Mouse (Mus musculus) heart, adult 9 months (tissue): ENCODE data around the gene Zfyve28.

ENCODE experiments used
- DNase-seq, 2 experiments: peaks; one replicate each; pipeline ENCODE4 v3.0.0; 2022; ENCODE audit warnings: low spot score in 2 of 2

The Zfyve28 gene

DNA sequence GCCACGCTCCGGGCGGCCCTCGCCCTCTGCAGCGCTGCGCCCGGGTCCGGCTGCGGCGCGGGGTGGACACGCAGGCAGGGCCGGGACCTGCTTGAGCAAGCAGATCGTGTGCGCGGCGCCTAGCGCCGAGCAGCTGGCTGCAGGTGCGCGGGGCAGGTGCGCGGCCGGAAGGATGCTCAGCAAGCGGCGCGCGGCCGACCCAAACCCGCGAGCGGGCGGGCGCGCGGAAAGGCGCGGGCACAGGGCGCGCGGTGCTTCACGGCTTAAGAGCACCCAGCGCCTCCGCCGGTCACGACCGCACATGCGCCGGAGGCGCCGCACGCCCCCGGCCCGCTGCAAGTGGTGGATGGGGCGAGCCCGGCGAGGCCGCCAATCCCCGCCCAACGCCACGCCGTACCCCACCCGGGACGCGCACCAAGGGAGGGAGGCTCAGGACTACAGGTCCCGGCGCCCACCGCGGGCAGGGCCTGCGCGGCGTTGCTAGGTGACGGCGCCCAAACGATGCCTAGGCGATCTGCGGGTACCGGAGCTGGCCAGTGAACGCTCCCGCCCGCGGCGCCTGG is at the start of gene Zfyve28, which contains the start of gene Cfap99:
Zfyve28 (minus strand) TSS at position 296 of the 563 bp plus-strand sequence.
Cfap99 (plus strand) TSS at position 447 of the 563 bp plus-strand sequence.
- DNase-seq, result peak; percentile 59 to 68

- DNase-seq, result peak; percentile 6 to 26
These were observed 48.7 kb upstream of the Zfyve28 start for GRCm38 (mm10) chr5:34336775-34337450.

- DNase-seq, result peak; percentile 98
These were observed 48.0 kb upstream of the Zfyve28 start, which contains the start of gene Rnf4 for GRCm38 (mm10) chr5:34336097-34336774. Gene Rnf4, plus strand, starts transcription at chr5:34336289.

GRCm38 (mm10) chr5:34335539-34336096 is 47.4 kb upstream of the Zfyve28 start:
- DNase-seq, result no peak

- no peak for DNase-seq
These were observed 45.8 kb upstream of the Zfyve28 start for GRCm38 (mm10) chr5:34334081-34334480.

DNA sequence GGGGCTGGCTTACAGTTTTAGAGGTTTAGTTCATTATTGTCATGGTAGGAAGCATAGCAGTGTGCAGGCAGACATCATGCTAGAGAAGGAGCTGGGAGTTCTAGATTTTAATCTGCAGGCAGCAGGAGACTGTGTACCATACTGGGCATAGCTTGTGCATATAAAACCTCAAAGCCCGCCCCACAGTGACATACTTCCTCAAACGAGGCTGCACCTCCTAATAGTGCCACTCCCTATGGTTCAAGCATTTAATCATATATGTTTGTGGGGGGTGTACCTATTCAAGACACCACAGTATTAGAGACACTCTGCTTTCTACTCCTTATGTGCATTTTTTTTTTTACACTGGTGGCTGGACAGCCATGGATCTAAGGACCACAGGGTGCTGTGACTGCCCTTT is 41.9 kb upstream of the Zfyve28 start:
- DNase-seq, result no peak

- peak in 1 of 2 experiments; percentile 7 for DNase-seq
These were observed 38.8 kb upstream of the Zfyve28 start for GRCm38 (mm10) chr5:34326875-34327576.

- DNase-seq, result no peak
These were observed 38.0 kb upstream of the Zfyve28 start for GRCm38 (mm10) chr5:34326249-34326691.

DNA sequence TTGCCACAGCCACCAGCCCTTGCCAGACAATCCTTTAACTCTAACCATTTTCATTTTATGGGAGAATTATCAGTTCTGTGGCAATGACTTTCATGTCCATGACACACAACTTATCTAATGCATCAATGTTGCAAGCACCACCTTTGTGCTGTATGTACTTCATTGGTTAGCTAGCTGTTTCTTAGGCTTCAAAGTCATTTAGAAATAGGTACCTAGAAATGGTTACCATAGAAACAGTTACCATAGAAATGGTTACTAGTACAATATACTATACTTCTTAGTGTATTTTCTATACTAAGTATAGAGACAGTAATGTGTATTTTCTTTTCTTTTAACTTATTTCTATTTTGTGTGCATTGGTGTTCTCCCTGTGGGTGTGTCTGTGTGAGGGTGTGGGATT is 37.0 kb upstream of the Zfyve28 start:
- no peak for DNase-seq

GRCm38 (mm10) chr5:34321236-34321635 is 33.0 kb upstream of the Zfyve28 start:
- no peak for DNase-seq

- DNase-seq, result no peak
These were observed 31.3 kb upstream of the Zfyve28 start for GRCm38 (mm10) chr5:34319491-34320034.

DNA sequence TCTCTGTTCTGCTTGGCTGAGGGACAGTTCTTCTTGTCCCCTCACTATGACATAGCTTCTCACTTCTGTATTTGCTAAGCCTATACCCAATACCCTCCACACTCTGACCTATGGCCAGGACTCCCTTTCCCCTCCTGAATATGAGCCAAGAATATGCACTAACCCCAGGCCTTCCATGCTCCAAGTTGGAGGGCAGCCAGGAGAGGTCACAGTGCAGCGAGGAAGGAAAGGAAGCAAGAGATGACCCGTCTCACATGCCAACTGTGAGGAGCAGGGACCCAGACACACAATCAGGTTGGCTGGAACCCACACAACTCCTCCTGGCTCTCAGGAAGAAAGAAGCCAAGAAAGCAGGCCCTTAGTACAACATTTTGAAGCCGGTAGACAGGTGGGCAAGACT is 20.8 kb upstream of the Zfyve28 start:
- DNase-seq, result no peak

DNA sequence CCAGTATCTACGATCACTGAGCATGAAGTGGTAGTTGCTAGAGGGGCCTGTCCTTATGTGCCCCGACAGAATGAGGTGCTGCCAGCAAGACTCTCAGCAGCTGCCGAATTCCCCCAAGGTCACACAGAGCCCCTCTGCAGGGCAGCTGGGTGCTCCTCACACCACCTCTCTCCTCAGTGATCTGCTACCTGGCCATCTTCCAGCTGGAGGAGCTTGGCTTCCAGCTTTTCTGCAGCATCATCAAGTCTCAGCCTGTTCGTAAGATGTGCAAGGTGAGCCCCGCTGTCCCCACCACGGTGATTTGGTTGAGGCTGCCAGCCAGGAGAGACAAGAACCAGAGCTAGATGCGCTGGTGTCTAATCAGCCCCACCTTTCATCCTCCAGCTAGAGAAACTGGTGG is 14.1 kb upstream of the Zfyve28 start:
- no peak for DNase-seq

- DNase-seq, result no peak
These were observed 10.8 kb upstream of the Zfyve28 start for GRCm38 (mm10) chr5:34298937-34299535.

DNA sequence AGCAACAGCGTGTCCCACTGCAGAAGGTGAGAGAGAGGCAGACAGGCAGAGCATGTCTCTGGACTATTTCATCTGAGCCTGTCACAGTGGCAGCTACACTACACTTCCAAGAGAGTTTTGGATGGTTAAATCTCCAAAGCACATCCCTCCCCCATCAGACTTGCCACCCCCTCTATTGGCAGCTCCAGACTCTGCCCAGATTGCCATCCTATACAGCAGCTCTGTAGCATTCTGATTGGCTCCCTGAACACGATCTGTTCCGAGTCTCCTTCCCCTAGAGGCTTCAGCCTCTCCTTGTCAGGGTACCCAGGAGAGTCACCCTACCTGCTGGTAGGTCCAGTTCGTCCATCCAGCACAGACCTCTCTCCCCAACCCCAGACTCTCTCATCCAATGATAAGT is 9.8 kb upstream of the Zfyve28 start:
- DNase-seq, result no peak

GRCm38 (mm10) chr5:34295141-34295540 is 6.9 kb upstream of the Zfyve28 start:
- DNase-seq, result no peak

DNA sequence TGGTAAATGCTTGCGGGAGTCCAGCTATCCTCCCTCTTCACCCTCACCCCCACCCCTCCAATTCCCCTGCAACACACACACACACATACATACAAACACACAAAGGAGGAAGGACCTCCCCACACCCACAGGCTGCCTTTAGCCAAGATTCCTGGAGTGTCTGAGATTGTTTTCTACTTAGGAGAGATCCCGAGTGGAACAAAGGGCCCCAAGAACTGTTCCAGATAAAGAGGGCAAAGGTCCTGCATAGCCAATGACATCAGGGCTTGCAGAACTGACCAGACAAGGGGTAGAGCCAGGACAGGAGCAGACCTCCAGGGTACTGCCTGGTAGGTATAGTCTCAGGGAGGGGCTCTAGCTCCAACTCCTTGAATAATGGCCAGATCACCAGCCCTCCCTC is 6.4 kb upstream of the Zfyve28 start:
- DNase-seq, result peak; percentile 37 to 44

DNA sequence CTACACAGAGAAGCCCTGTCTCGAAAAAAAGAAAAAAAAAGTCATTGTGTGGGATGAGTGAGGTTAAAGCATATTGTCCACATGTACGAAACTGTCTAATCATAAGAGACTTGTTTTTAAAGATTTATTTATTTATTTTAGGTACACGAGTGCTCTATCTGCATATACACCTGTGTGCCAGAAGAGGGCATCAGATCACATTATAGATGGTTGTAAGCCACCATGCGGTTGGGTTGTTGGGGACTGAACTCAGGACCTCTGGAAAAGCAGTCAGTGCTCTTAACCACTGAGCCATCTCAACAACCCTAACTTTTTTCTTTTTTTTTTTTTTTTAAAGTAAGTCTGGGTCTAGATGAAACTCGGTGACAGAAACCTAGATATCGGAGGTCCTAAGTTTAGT is 5.1 kb upstream of the Zfyve28 start:
- DNase-seq, result no peak

DNA sequence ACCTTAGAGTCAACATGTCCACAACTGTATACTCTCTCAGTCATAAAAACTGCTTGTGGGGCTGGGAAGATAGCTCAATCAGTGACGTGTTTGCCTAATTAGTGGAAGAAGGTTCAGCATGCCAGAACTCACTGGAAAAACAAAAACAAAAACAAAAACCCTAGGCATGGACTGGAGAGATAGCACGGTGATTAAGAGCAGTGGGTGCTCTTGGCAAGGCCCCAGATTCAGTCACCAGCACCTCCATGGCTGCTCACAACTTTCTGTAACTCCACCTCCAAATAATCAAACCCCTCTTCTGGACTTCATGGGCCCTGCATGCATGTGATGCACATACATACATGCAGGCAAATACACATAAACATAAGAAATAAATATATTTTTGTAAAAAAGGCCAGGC is 1.0 kb upstream of the Zfyve28 start:
- no peak for DNase-seq

GRCm38 (mm10) chr5:34287838-34288145 is 457 bp downstream of the Zfyve28 start:
- DNase-seq, result no peak
